Mouse (Mus musculus): Measurements from ENCODE around the gene Gm10273. TPM values are rescaled to one million over a fixed set of nuclear protein-coding genes. Genes with fewer than 3 reads are reported as not detected.
"Not testable (repeated sequence)": the region's sequence is repeated elsewhere in the genome, so short reads cannot be mapped to it uniquely, and the experiment has no call there.

Gene Gm10273
- 10 to 100 TPM; 42.2 to 44.7 TPM for total RNA-seq (2021)
- long read RNA-seq, experiment 1, partial matches to known transcripts: 0 of 2 reads
- long read RNA-seq, experiment 1, other reads (novel, unspliced or antisense): 0 of 2 reads
- long read RNA-seq, experiment 2, partial matches to known transcripts: 0 of 1 reads
- long read RNA-seq, experiment 2, other reads (novel, unspliced or antisense): 0 of 1 reads

- DNase-seq (ENCODE audit: low spot score in 2 of 2): not testable (repeated sequence)
- intact Hi-C loops (cut with DNase I): loop anchor here (10.0 kb wide), 1 partner anchor 469 kb away; no protein-coding TSS in a partner anchor
These were observed at the start of gene Gm10273 for GRCm38 (mm10) chr10:59395461-59395860. Gm10273 (plus strand) TSS chr10:59395632.

GRCm38 (mm10) chr10:59346560-59346959 lies 48.9 kb upstream of the Gm10273 start:
- DNase-seq (ENCODE audit: low spot score in 2 of 2): no peak
- intact Hi-C loops (cut with DNase I): no loop called here

- intact Hi-C loops (cut with DNase I): no loop called here
- DNase-seq (ENCODE audit: low spot score in 2 of 2): no peak
These were observed 47.2 kb upstream of the Gm10273 start for GRCm38 (mm10) chr10:59348200-59348599.

- no peak for DNase-seq (ENCODE audit: low spot score in 2 of 2)
- intact Hi-C loops (cut with DNase I): no loop called here
These were observed 45.9 kb upstream of the Gm10273 start for GRCm38 (mm10) chr10:59349536-59349935.

- intact Hi-C loops (cut with DNase I): loop anchor here (10.0 kb wide), 1 partner anchor 48 kb away; no protein-coding TSS in a partner anchor
- DNase-seq (ENCODE audit: low spot score in 2 of 2): no peak
These were observed 42.4 kb upstream of the Gm10273 start for GRCm38 (mm10) chr10:59353065-59353464.

GRCm38 (mm10) chr10:59354120-59354519 lies 41.3 kb upstream of the Gm10273 start:
- no peak for DNase-seq (ENCODE audit: low spot score in 2 of 2)
- intact Hi-C loops (cut with DNase I): loop anchor here (10.0 kb wide), 1 partner anchor 49 kb away; no protein-coding TSS in a partner anchor

- intact Hi-C loops (cut with DNase I): loop anchor here (10.0 kb wide), 1 partner anchor 50 kb away; no protein-coding TSS in a partner anchor
These were observed 40.4 kb upstream of the Gm10273 start for GRCm38 (mm10) chr10:59355020-59355419.

GRCm38 (mm10) chr10:59358744-59359143 lies 36.7 kb upstream of the Gm10273 start:
- DNase-seq (ENCODE audit: low spot score in 2 of 2): no peak
- intact Hi-C loops (cut with DNase I): loop anchor here (10.0 kb wide), 1 partner anchor 54 kb away; no protein-coding TSS in a partner anchor

More at GRCm38 (mm10) chr10:59355020-59355419, 40.4 kb upstream of the Gm10273 start:
- DNase-seq (ENCODE audit: low spot score in 2 of 2): no peak

GRCm38 (mm10) chr10:59363208-59363607 lies 32.2 kb upstream of the Gm10273 start:
- intact Hi-C loops (cut with DNase I): no loop called here
- no peak for DNase-seq (ENCODE audit: low spot score in 2 of 2)

- intact Hi-C loops (cut with DNase I): no loop called here
These were observed 30.9 kb upstream of the Gm10273 start for GRCm38 (mm10) chr10:59364551-59364950.

GRCm38 (mm10) chr10:59365804-59366589 lies 29.4 kb upstream of the Gm10273 start:
- DNase-seq (ENCODE audit: low spot score in 2 of 2): no peak
- intact Hi-C loops (cut with DNase I): no loop called here

More at GRCm38 (mm10) chr10:59364551-59364950, 30.9 kb upstream of the Gm10273 start:
- DNase-seq (ENCODE audit: low spot score in 2 of 2): no peak

- no peak for DNase-seq (ENCODE audit: low spot score in 2 of 2)
- intact Hi-C loops (cut with DNase I): no loop called here
These were observed 28.7 kb upstream of the Gm10273 start for GRCm38 (mm10) chr10:59366746-59367145.

GRCm38 (mm10) chr10:59367206-59367605 lies 28.2 kb upstream of the Gm10273 start:
- intact Hi-C loops (cut with DNase I): no loop called here
- no peak for DNase-seq (ENCODE audit: low spot score in 2 of 2)

GRCm38 (mm10) chr10:59368729-59369128 lies 26.7 kb upstream of the Gm10273 start:
- no peak for DNase-seq (ENCODE audit: low spot score in 2 of 2)
- intact Hi-C loops (cut with DNase I): no loop called here

GRCm38 (mm10) chr10:59369426-59369825 lies 26.0 kb upstream of the Gm10273 start:
- DNase-seq (ENCODE audit: low spot score in 2 of 2): no peak
- intact Hi-C loops (cut with DNase I): no loop called here

GRCm38 (mm10) chr10:59377906-59378305 lies 17.5 kb upstream of the Gm10273 start:
- DNase-seq (ENCODE audit: low spot score in 2 of 2): no peak
- intact Hi-C loops (cut with DNase I): no loop called here

- intact Hi-C loops (cut with DNase I): no loop called here
- no peak for DNase-seq (ENCODE audit: low spot score in 2 of 2)
These were observed 16.7 kb upstream of the Gm10273 start for GRCm38 (mm10) chr10:59378728-59379127.

GRCm38 (mm10) chr10:59379927-59380326 lies 15.5 kb upstream of the Gm10273 start:
- intact Hi-C loops (cut with DNase I): no loop called here
- DNase-seq (ENCODE audit: low spot score in 2 of 2): no peak

GRCm38 (mm10) chr10:59380411-59380821 lies 15.0 kb upstream of the Gm10273 start:
- DNase-seq (ENCODE audit: low spot score in 2 of 2): no peak
- intact Hi-C loops (cut with DNase I): no loop called here

- DNase-seq (ENCODE audit: low spot score in 2 of 2); intact Hi-C loops (cut with DNase I): not testable (repeated sequence)
These were observed 13.9 kb upstream of the Gm10273 start for GRCm38 (mm10) chr10:59381563-59381962.

All from left cerebral cortex, postnatal 14 days (tissue).